In genomic region chr14:31640346-31640889, GRCm38 (mm10) we compare ENCODE assay signal across 8 mouse cellular contexts. TPM values are rescaled to one million over a fixed set of nuclear protein-coding genes. Genes with fewer than 3 reads are reported as not detected.
A peak's percentile ranks its signal among the peaks of the same experiment; 100 is the strongest.
DNase-seq lines count a peak whose midpoint lies in the region; ATAC-seq and TF ChIP-seq lines count a peak whose summit lies in the region.

Gene Gm49387, minus strand, starts transcription at chr14:31640878.

- H3K4me3 ChIP-seq in kidney, embryonic 15.5 days (replicated peaks), result peak within 1 kb of the TSS; percentile 84
- peak within 1 kb of the TSS; percentile 83 for H3K4me3 ChIP-seq in bone marrow macrophage, adult 2 months (ENCODE audit: insufficient read depth, low read length)
- H3K4me3 ChIP-seq in hindbrain, embryonic 10.5 days, result peak within 1 kb of the TSS; percentile 77

- 3% methylated on average over 26 of the region's 26 CpGs for WGBS in kidney, embryonic 15.5 days
- WGBS in hindbrain, embryonic 10.5 days, result 4% methylated on average over 26 of the region's 26 CpGs

- peak within 1 kb of the TSS; percentile 64 for H3K9ac ChIP-seq in kidney, embryonic 15.5 days

- peak within 1 kb of the TSS; percentile 96 for H3K27ac ChIP-seq in kidney, embryonic 15.5 days
- H3K27ac ChIP-seq in bone marrow macrophage, adult 2 months (ENCODE audit: insufficient read depth, low read depth, low read length), result peak within 1 kb of the TSS; percentile 81
- H3K27ac ChIP-seq in hindbrain, embryonic 10.5 days, result peak within 1 kb of the TSS; percentile 93

- TF ChIP-seq POLR2A in bone marrow macrophage, adult 2 months (IDR thresholded peaks at IDR 0.05; ENCODE audit: borderline replicate concordance, low read depth, low read length), result no peak

- no peak for TF ChIP-seq CTCF in bone marrow macrophage, adult 2 months (IDR thresholded peaks at IDR 0.05; ENCODE audit: low read depth, low read length)

- ATAC-seq in kidney, embryonic 15.5 days (replicated peaks; ENCODE audit: low FRiP score), result peak; percentile 47; the same call in 1 of the 2 replicates
- ATAC-seq in megakaryocyte, adult 5-6 weeks (ENCODE audit: poor library complexity, severe bottlenecking), result peak; percentile 33

- H3K4me1 ChIP-seq in kidney, embryonic 15.5 days, result peaks cover 15% of the 10 kb centered on the region
- peaks cover 6% of the 10 kb centered on the region for H3K4me1 ChIP-seq in bone marrow macrophage, adult 2 months (ENCODE audit: control insufficient read depth, insufficient read depth, low read length)
- peaks cover 17% of the 10 kb centered on the region for H3K4me1 ChIP-seq in hindbrain, embryonic 10.5 days (replicated peaks)

- H3K27me3 ChIP-seq in kidney, embryonic 15.5 days, result no peaks in the 10 kb centered on the region
- no peaks in the 10 kb centered on the region for H3K27me3 ChIP-seq in hindbrain, embryonic 10.5 days (ENCODE audit: insufficient read depth, poor library complexity, severe bottlenecking)

- DNase-seq in kidney, adult 18-20 months, result no peak
- no peak for DNase-seq in hindbrain, embryonic 10.5 days (ENCODE audit: low spot score)
- DNase-seq in frontal cortex, postnatal 36 days (ENCODE audit: low spot score in 2 of 2), result no peak
- DNase-seq in thymus, postnatal 0 days (ENCODE audit: low spot score), result no peak
- no peak for DNase-seq in layer of hippocampus, postnatal 25 days (ENCODE audit: extremely low spot score in 1 of 2, low spot score in 1 of 2)

- no peaks in the 10 kb centered on the region for H3K36me3 ChIP-seq in kidney, embryonic 15.5 days
- H3K36me3 ChIP-seq in hindbrain, embryonic 10.5 days, result no peaks in the 10 kb centered on the region

- H3K4me2 ChIP-seq in kidney, embryonic 15.5 days, result peak within 1 kb of the TSS; percentile 95

- H3K9me3 ChIP-seq in kidney, embryonic 15.5 days (replicated peaks), result no peaks in the 10 kb centered on the region
- no peaks in the 10 kb centered on the region for H3K9me3 ChIP-seq in hindbrain, embryonic 10.5 days

RNA-seq across cellular contexts. Expression of gene Gm49387, which starts in this region (rescaled TPM):
- 2.7 and 3.2 TPM in 2 replicates for polyA plus RNA-seq in kidney, embryonic 15.5 days (2015; fragmentation: Nextera tagmentation; extraction: Ambion mirVana)
- polyA plus RNA-seq in bone marrow macrophage, adult 2 months (2012; ENCODE audit: insufficient read depth, insufficient read length, missing spikeins), result not detected in 2 replicates
- 0.95 TPM in 1 of 2 replicates, not detected in the other for polyA plus RNA-seq in hindbrain, embryonic 10.5 days (2016; fragmentation: Nextera tagmentation; extraction: Ambion mirVana)
- total RNA-seq in megakaryocyte, adult 5-6 weeks (2015), result not detected in 2 replicates
- not detected in 2 replicates for total RNA-seq in megakaryocyte, adult 5-6 weeks (2017)
- 2.6 and 3.2 TPM in 2 replicates for polyA plus RNA-seq in thymus, postnatal 0 days (2015; fragmentation: Nextera tagmentation; extraction: Ambion mirVana)
- not detected for total RNA-seq in layer of hippocampus, postnatal 25 days (2021)

Comparison
In these comparisons a context has a peak if more than half of its experiments do, and no peak if none do; other contexts are left out.
1. Peak in ATAC-seq in megakaryocyte, adult 5-6 weeks; RNA of the gene not detected or under 1 TPM.